Mouse (Mus musculus) forebrain, embryonic 12.5 days (tissue): ENCODE measurements at regions not wholly inside any gene's neighbourhood (a gene's known extent, or its start where the extent isn't known, plus 50 kb on each side); places are given as distances from the start of the nearest gene placed in this dataset.

Source experiments
- ATAC-seq: fragments of 200-750 bp; cut with Nextera tagmentation; 2 replicates; pipeline ENCODE4 v1.8.0; 2017; ENCODE audit warnings: moderate TSS enrichment; ENCODE audit not compliant: low FRiP score
- H3K27ac ChIP-seq: fragments of 300-500 bp; sonication (generic); 2 replicates; pipeline ENCODE4 v1.5.1; 2016; ENCODE audit warnings: mild to moderate bottlenecking
- H3K27me3 ChIP-seq: fragments of 300-500 bp; sonication (generic); 2 replicates; pipeline ENCODE4 v1.6.1; 2016; ENCODE audit warnings: mild to moderate bottlenecking
- H3K36me3 ChIP-seq: fragments of 300-500 bp; sonication (generic); replicated peaks from 2 replicates; pipeline ENCODE4 v1.6.1; 2016; ENCODE audit warnings: mild to moderate bottlenecking
- H3K4me1 ChIP-seq: fragments of 300-500 bp; sonication (generic); 2 replicates; pipeline ENCODE4 v1.6.1; 2016
- H3K4me2 ChIP-seq: fragments of 300-500 bp; sonication (generic); 2 replicates; pipeline ENCODE4 v1.6.1; 2016; ENCODE audit warnings: mild to moderate bottlenecking, moderate library complexity
- H3K4me3 ChIP-seq: fragments of 300-500 bp; sonication (generic); replicated peaks from 2 replicates; pipeline ENCODE4 v1.5.1; 2016; ENCODE audit warnings: mild to moderate bottlenecking
- H3K9ac ChIP-seq: fragments of 300-500 bp; sonication (generic); 2 replicates; pipeline ENCODE4 v1.6.1; 2016; ENCODE audit warnings: mild to moderate bottlenecking
- H3K9me3 ChIP-seq: fragments of 300-500 bp; sonication (generic); 2 replicates; pipeline ENCODE4 v1.6.1; 2016
- WGBS: fragments of 180-500 bp; shearing (Covaris S2); methylation state at CpG from one replicate; pipeline ENCODE4 v1.1.7; 2016; 5-methylcytosine and 5-hydroxymethylcytosine counted together

GRCm38 (mm10) chr10:48149875-48150274 lies 1638.7 kb downstream of the Grik2 start:
- Histone ChIP-seq H3K27ac (no peak overlapping the region), H3K9ac (no peak overlapping the region), H3K9me3 (no peaks in the 10 kb centered on the region)

GRCm38 (mm10) chr10:48135708-48136107 lies 1652.9 kb downstream of the Grik2 start:
- no peaks in the 10 kb centered on the region for H3K4me1 ChIP-seq
- no peaks in the 10 kb centered on the region for H3K27me3 ChIP-seq
- no peaks in the 10 kb centered on the region for H3K9me3 ChIP-seq
- no peak overlapping the region for H3K4me3 ChIP-seq
- ATAC-seq, result peak; percentile 74
- no peak overlapping the region for H3K9ac ChIP-seq
- H3K27ac ChIP-seq, result no peak overlapping the region
- no peak overlapping the region for H3K4me2 ChIP-seq
- no peaks in the 10 kb centered on the region for H3K36me3 ChIP-seq
- WGBS, result 22% methylated on average over 1 of the region's 1 CpGs

More at GRCm38 (mm10) chr10:48149875-48150274, 1638.7 kb downstream of the Grik2 start:
- WGBS, result 94% methylated on average over 2 of the region's 2 CpGs
- no peaks in the 10 kb centered on the region for H3K4me1 ChIP-seq
- H3K4me2 ChIP-seq, result no peak overlapping the region
- no peaks in the 10 kb centered on the region for H3K27me3 ChIP-seq
- H3K36me3 ChIP-seq, result no peaks in the 10 kb centered on the region
- ATAC-seq, result no peak
- no peak overlapping the region for H3K4me3 ChIP-seq
